Mouse (Mus musculus) limb, embryonic 13.5 days (tissue): ENCODE measurements at regions not wholly inside any gene's neighbourhood (a gene's known extent, or its start where the extent isn't known, plus 50 kb on each side); places are given as distances from the start of the nearest gene placed in this dataset.
A peak's percentile ranks its signal among the peaks of the same experiment; 100 is the strongest.

Source experiments
- ATAC-seq: fragments of 200-750 bp; cut with Nextera tagmentation; 2 replicates; pipeline ENCODE4 v1.8.0; 2017; ENCODE audit warnings: low read depth, moderate number of reproducible peaks, moderate TSS enrichment; ENCODE audit not compliant: low FRiP score
- H3K27ac ChIP-seq: fragments of 300-500 bp; sonication (generic); 2 replicates; pipeline ENCODE4 v1.5.1; 2015; ENCODE audit warnings: inconsistent platforms, mild to moderate bottlenecking, moderate library complexity
- H3K27me3 ChIP-seq: fragments of 300-500 bp; sonication (generic); 2 replicates; pipeline ENCODE4 v1.6.1; 2015; ENCODE audit warnings: mild to moderate bottlenecking, inconsistent platforms
- H3K36me3 ChIP-seq: fragments of 300-500 bp; sonication (generic); 2 replicates; pipeline ENCODE4 v1.6.1; 2015; ENCODE audit warnings: inconsistent platforms, mild to moderate bottlenecking, moderate library complexity
- H3K4me1 ChIP-seq: fragments of 300-500 bp; sonication (generic); 2 replicates; pipeline ENCODE4 v1.6.1; 2015; ENCODE audit warnings: inconsistent platforms
- H3K4me2 ChIP-seq: fragments of 300-500 bp; sonication (generic); replicated peaks from 2 replicates; pipeline ENCODE4 v1.6.1; 2015; ENCODE audit warnings: inconsistent platforms, mild to moderate bottlenecking, moderate library complexity
- H3K4me3 ChIP-seq: fragments of 300-500 bp; sonication (generic); 2 replicates; pipeline ENCODE4 v1.5.1; 2015; ENCODE audit warnings: moderate library complexity, mild to moderate bottlenecking, inconsistent platforms
- H3K9ac ChIP-seq: fragments of 300-500 bp; sonication (generic); 2 replicates; pipeline ENCODE4 v1.6.1; 2015; ENCODE audit warnings: mild to moderate bottlenecking, inconsistent platforms
- H3K9me3 ChIP-seq: fragments of 300-500 bp; sonication (generic); 2 replicates; pipeline ENCODE4 v1.6.1; 2016; ENCODE audit warnings: inconsistent platforms
- WGBS: fragments of 180-500 bp; shearing (Covaris S2); methylation state at CpG from one replicate; pipeline ENCODE4 v1.1.7; 2015; 5-methylcytosine and 5-hydroxymethylcytosine counted together

- Histone ChIP-seq H3K9me3 (no peaks in the 10 kb centered on the region), H3K27me3 (no peaks in the 10 kb centered on the region), H3K36me3 (no peaks in the 10 kb centered on the region), H3K27ac (no peak overlapping the region), H3K4me3 (no peak overlapping the region), H3K4me1 (peaks cover 9% of the 10 kb centered on the region; the same call in 1 of the 2 replicates), H3K4me2 (no peak overlapping the region), H3K9ac (no peak overlapping the region)
- 84% methylated on average over 2 of the region's 2 CpGs for WGBS
- no peak for ATAC-seq
Observed at GRCm38 (mm10) chr2:148181518-148181917, 134.7 kb upstream of the Foxa2 start.

GRCm38 (mm10) chr2:148182492-148183052 is 135.8 kb upstream of the Foxa2 start:
- Histone ChIP-seq H3K4me3 (no peak overlapping the region), H3K9ac (no peak overlapping the region), H3K27ac (no peak overlapping the region), H3K9me3 (no peaks in the 10 kb centered on the region), H3K4me2 (no peak overlapping the region), H3K36me3 (no peaks in the 10 kb centered on the region), H3K4me1 (peaks cover 8% of the 10 kb centered on the region; the same call in 1 of the 2 replicates), H3K27me3 (no peaks in the 10 kb centered on the region)
- peak; percentile 68 for ATAC-seq
- 44% methylated on average over 3 of the region's 3 CpGs for WGBS

GRCm38 (mm10) chr2:148184801-148185212 is 138.0 kb upstream of the Foxa2 start:
- H3K36me3 ChIP-seq: no peaks in the 10 kb centered on the region
- H3K9me3 ChIP-seq: no peaks in the 10 kb centered on the region
- 82% methylated on average over 5 of the region's 5 CpGs for WGBS
- no peak overlapping the region for H3K27ac ChIP-seq
- ATAC-seq: no peak
- no peak overlapping the region for H3K4me3 ChIP-seq
- no peaks in the 10 kb centered on the region for H3K27me3 ChIP-seq
- no peak overlapping the region for H3K9ac ChIP-seq
- H3K4me1 ChIP-seq: peaks cover 8% of the 10 kb centered on the region; the same call in 1 of the 2 replicates
- H3K4me2 ChIP-seq: no peak overlapping the region

GRCm38 (mm10) chr2:148186363-148186991 is 139.7 kb upstream of the Foxa2 start:
- no peaks in the 10 kb centered on the region for H3K9me3 ChIP-seq
- WGBS: 82% methylated on average over 7 of the region's 7 CpGs
- no peaks in the 10 kb centered on the region for H3K36me3 ChIP-seq

GRCm38 (mm10) chr2:148188865-148189264 is 142.1 kb upstream of the Foxa2 start:
- Histone ChIP-seq H3K4me1 (no peaks in the 10 kb centered on the region), H3K27ac (no peak overlapping the region), H3K27me3 (no peaks in the 10 kb centered on the region), H3K4me3 (no peak overlapping the region), H3K9me3 (no peaks in the 10 kb centered on the region), H3K36me3 (no peaks in the 10 kb centered on the region), H3K9ac (no peak overlapping the region), H3K4me2 (no peak overlapping the region)
- WGBS: 57% methylated on average over 2 of the region's 2 CpGs
- ATAC-seq: no peak

More at GRCm38 (mm10) chr2:148186363-148186991, 139.7 kb upstream of the Foxa2 start:
- Histone ChIP-seq H3K4me2 (no peak overlapping the region), H3K4me3 (no peak overlapping the region), H3K27ac (no peak overlapping the region), H3K9ac (no peak overlapping the region), H3K27me3 (no peaks in the 10 kb centered on the region), H3K4me1 (peaks cover 8% of the 10 kb centered on the region; the same call in 1 of the 2 replicates)
- ATAC-seq: no peak

- Histone ChIP-seq H3K4me3 (no peak overlapping the region), H3K27ac (no peak overlapping the region), H3K27me3 (no peaks in the 10 kb centered on the region), H3K9me3 (no peaks in the 10 kb centered on the region), H3K4me2 (no peak overlapping the region), H3K36me3 (no peaks in the 10 kb centered on the region), H3K4me1 (no peaks in the 10 kb centered on the region), H3K9ac (no peak overlapping the region)
- 70% methylated on average over 5 of the region's 5 CpGs for WGBS
- ATAC-seq: no peak
Observed at GRCm38 (mm10) chr2:148189287-148189686, 142.5 kb upstream of the Foxa2 start.

GRCm38 (mm10) chr2:148192946-148193345 is 146.2 kb upstream of the Foxa2 start:
- H3K27ac ChIP-seq: no peak overlapping the region
- no peak overlapping the region for H3K4me3 ChIP-seq
- WGBS: 62% methylated on average over 4 of the region's 4 CpGs
- H3K9ac ChIP-seq: no peak overlapping the region
- H3K36me3 ChIP-seq: no peaks in the 10 kb centered on the region
- H3K4me2 ChIP-seq: no peak overlapping the region
- no peaks in the 10 kb centered on the region for H3K9me3 ChIP-seq
- ATAC-seq: no peak
- no peaks in the 10 kb centered on the region for H3K4me1 ChIP-seq
- H3K27me3 ChIP-seq: no peaks in the 10 kb centered on the region

GRCm38 (mm10) chr2:148197375-148198015 is 150.7 kb upstream of the Foxa2 start:
- Histone ChIP-seq H3K9me3 (no peaks in the 10 kb centered on the region), H3K27ac (no peak overlapping the region), H3K36me3 (no peaks in the 10 kb centered on the region), H3K9ac (no peak overlapping the region), H3K4me2 (no peak overlapping the region), H3K4me1 (no peaks in the 10 kb centered on the region), H3K27me3 (no peaks in the 10 kb centered on the region), H3K4me3 (no peak overlapping the region)
- no peak for ATAC-seq
- 81% methylated on average over 7 of the region's 7 CpGs for WGBS

GRCm38 (mm10) chr2:148206633-148207032 is 159.9 kb upstream of the Foxa2 start:
- no peak overlapping the region for H3K27ac ChIP-seq
- H3K9ac ChIP-seq: no peak overlapping the region
- H3K9me3 ChIP-seq: no peaks in the 10 kb centered on the region
- H3K27me3 ChIP-seq: no peaks in the 10 kb centered on the region
- ATAC-seq: peak; percentile 57; the same call in 1 of the 2 replicates
- peaks cover 3% of the 10 kb centered on the region; the same call in 1 of the 2 replicates for H3K4me1 ChIP-seq
- WGBS: 3% methylated on average over 1 of the region's 1 CpGs
- no peaks in the 10 kb centered on the region for H3K36me3 ChIP-seq
- H3K4me2 ChIP-seq: no peak overlapping the region
- H3K4me3 ChIP-seq: no peak overlapping the region

GRCm38 (mm10) chr2:148210813-148211212 is 164.0 kb upstream of the Foxa2 start:
- H3K4me1 ChIP-seq: peaks cover 3% of the 10 kb centered on the region; the same call in 1 of the 2 replicates
- H3K9ac ChIP-seq: no peak overlapping the region
- H3K4me2 ChIP-seq: no peak overlapping the region
- no peak for ATAC-seq
- 78% methylated on average over 2 of the region's 2 CpGs for WGBS
- no peak overlapping the region for H3K27ac ChIP-seq
- no peaks in the 10 kb centered on the region for H3K36me3 ChIP-seq
- no peaks in the 10 kb centered on the region for H3K27me3 ChIP-seq
- no peak overlapping the region for H3K4me3 ChIP-seq
- no peaks in the 10 kb centered on the region for H3K9me3 ChIP-seq

GRCm38 (mm10) chr2:148217136-148217535 is 170.4 kb upstream of the Foxa2 start:
- no peaks in the 10 kb centered on the region for H3K4me1 ChIP-seq
- H3K9ac ChIP-seq: no peak overlapping the region
- H3K27ac ChIP-seq: no peak overlapping the region
- H3K4me2 ChIP-seq: no peak overlapping the region
- no peaks in the 10 kb centered on the region for H3K36me3 ChIP-seq
- H3K9me3 ChIP-seq: no peaks in the 10 kb centered on the region
- 80% methylated on average over 4 of the region's 4 CpGs for WGBS
- no peak overlapping the region for H3K4me3 ChIP-seq
- H3K27me3 ChIP-seq: no peaks in the 10 kb centered on the region
- ATAC-seq: no peak

GRCm38 (mm10) chr2:148233691-148234300 is 161.3 kb upstream of the Sstr4 start:
- 58% methylated on average over 1 of the region's 1 CpGs for WGBS
- ATAC-seq: peak; percentile 51; the same call in 1 of the 2 replicates

More at GRCm38 (mm10) chr2:148233691-148234300, 161.3 kb upstream of the Sstr4 start:
- H3K9me3 ChIP-seq: no peaks in the 10 kb centered on the region
- no peak overlapping the region for H3K4me2 ChIP-seq
- 0 out of 2 replicates have a peak, but pooled peaks cover 3% of the 10 kb centered on the region for H3K4me1 ChIP-seq
- H3K27ac ChIP-seq: no peak overlapping the region
- no peaks in the 10 kb centered on the region for H3K36me3 ChIP-seq
- no peak overlapping the region for H3K9ac ChIP-seq
- H3K4me3 ChIP-seq: no peak overlapping the region
- H3K27me3 ChIP-seq: no peaks in the 10 kb centered on the region
